Mouse (Mus musculus) lung, adult 2 months (tissue): Measurements from ENCODE around the gene Cers6.

Experiments used
- CTCF ChIP-seq: fragments of 200-500 bp; IDR thresholded peaks from 2 replicates; pipeline ENCODE4 v1.5.1; 2011; ENCODE audit warnings: mild to moderate bottlenecking, low read length, control low read depth; ENCODE audit not compliant: insufficient read depth
- POLR2A ChIP-seq: fragments of 200-500 bp; IDR thresholded peaks from 2 replicates; pipeline ENCODE4 v1.6.1; 2011; ENCODE audit warnings: low read depth, mild to moderate bottlenecking, control low read depth, low read length, borderline replicate concordance; ENCODE audit errors: extremely low read depth

GRCm38 (mm10) chr2:69132488-69133040 is 271.3 kb downstream of the Cers6 start:
- TF ChIP-seq POLR2A (no peak), CTCF (no peak)
